Mouse (Mus musculus): ENCODE results near the gene Zscan21. TPM values are rescaled to one million over a fixed set of nuclear protein-coding genes. Genes with fewer than 3 reads are reported as not detected.
A peak's percentile ranks its signal among the peaks of the same experiment; 100 is the strongest.

The Zscan21 gene
- polyA plus RNA-seq, 1 experiment from 2014 or later = 60.4 TPM

DNA sequence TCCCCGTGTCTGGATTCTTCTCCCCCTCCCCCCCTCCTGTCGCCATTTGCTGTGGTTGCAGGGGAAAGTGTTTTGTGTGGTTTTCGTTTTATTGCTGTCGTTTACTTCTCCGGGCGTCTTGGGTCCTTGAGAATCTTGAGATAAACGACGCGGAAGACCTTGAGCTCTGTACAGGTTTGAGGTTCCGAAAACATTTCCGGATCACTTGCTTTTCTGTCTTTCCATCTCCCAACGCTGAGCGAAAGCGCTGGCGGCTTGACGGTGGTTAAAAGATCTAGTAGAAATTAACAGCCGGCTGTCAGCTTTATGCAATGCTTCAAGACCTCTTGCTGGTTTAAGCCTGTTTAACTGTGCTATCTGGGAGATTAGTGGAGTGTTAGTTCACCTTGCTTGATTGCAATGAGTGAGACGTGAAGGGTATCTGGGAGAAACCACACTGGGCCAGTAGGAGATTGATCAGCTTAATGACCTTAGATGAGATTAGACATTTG, 31.2 kb upstream of the Zscan21 start:
- DNase-seq (ENCODE audit: low read depth, low spot score) (no peak), ATAC-seq (peak; percentile 1)
- ChIA-PET POLR2A (interaction anchor here (0.5 to 1.1 kb wide), 3 partner anchors 50 to 414 kb away, joined by 3 to 4 read pairs (median 3); no protein-coding TSS in a partner anchor), CTCF (interaction anchor here (1.2 kb wide), 1 partner anchor 108 kb away, joined by 3 read pairs; the partner anchor contains the start of gene Mblac1)
- in situ Hi-C loops (cut with MboI; ENCODE audit: low pct_unique_long_range_greater_than_20kb) = loop anchor here (5.0 kb wide), 1 partner anchor 52 kb away; no protein-coding TSS in a partner anchor
- TF ChIP-seq CTCF (IDR thresholded peaks at IDR 0.05) = no peak
- H3K27me3 ChIP-seq = no peaks in the 10 kb centered on the region

DNA sequence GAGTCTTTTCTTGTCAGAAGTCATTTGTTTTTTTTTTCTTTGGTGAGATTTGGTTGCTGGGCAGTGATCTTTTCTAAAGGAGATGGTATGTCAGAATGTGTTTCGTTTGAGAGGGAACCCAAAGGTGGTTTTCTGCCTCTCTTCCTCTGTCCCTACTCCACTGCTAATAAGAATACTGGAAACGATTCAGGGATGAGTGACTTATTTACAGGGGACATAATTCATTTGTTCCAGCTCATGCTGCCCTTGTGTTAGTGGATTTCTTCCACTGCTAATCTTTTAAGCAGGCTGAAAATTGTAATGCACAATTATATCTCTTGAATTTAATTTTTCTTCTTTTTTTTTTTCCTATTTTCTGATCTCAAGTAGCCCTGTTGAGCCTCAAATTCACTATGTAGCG, 29.9 kb upstream of the Zscan21 start:
- ChIA-PET POLR2A (interaction anchor here (0.6 to 1.5 kb wide), 4 partner anchors 9 to 208 kb away, joined by 3 to 4 read pairs (median 3); no protein-coding TSS in a partner anchor), CTCF (interaction anchor here (1.6 to 2.7 kb wide), 2 partner anchors 50 to 68 kb away, joined by 6 to 11 read pairs; no protein-coding TSS in a partner anchor)
- in situ Hi-C loops (cut with MboI; ENCODE audit: low pct_unique_long_range_greater_than_20kb) = loop anchor here (5.0 kb wide), 1 partner anchor 50 kb away; no protein-coding TSS in a partner anchor
- no peak for TF ChIP-seq CTCF (IDR thresholded peaks at IDR 0.05)
- no peaks in the 10 kb centered on the region for H3K27me3 ChIP-seq
- ATAC-seq (no peak), DNase-seq (ENCODE audit: low read depth, low spot score) (no peak)

DNA sequence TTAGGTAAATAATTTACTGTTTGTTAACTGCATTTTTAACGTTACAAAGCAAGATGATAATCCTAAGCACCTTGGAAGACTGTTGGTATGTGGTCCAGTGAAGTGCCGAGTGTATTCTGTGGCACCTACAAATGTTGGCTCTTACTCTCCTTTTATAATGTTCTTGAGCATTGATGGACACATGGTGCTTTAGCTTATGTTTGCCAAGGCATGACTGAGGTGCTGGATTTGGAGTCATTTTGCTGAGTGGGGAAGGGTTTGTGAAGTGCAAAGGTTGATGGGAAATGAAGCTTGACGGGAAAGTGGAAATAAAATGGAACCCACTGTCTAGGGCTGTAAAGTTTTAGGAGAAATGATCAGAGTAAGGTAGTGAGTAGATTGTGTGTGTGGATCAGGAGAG, 28.3 kb upstream of the Zscan21 start:
- ChIA-PET POLR2A (interaction anchor here (0.9 to 1.3 kb wide), 2 partner anchors 15 to 28 kb away, joined by 3 to 4 read pairs; no protein-coding TSS in a partner anchor), CTCF (interaction anchor here (1.2 to 2.7 kb wide), 3 partner anchors 11 to 66 kb away, joined by 4 to 11 read pairs (median 6); no protein-coding TSS in a partner anchor)
- in situ Hi-C loops (cut with MboI; ENCODE audit: low pct_unique_long_range_greater_than_20kb) = loop anchor here (5.0 kb wide), 1 partner anchor 49 kb away; no protein-coding TSS in a partner anchor
- no peak for TF ChIP-seq CTCF (IDR thresholded peaks at IDR 0.05)
- no peaks in the 10 kb centered on the region for H3K27me3 ChIP-seq
- no peak for ATAC-seq
- DNase-seq (ENCODE audit: low read depth, low spot score) = no peak

- no peaks in the 10 kb centered on the region for H3K27me3 ChIP-seq
- ChIA-PET POLR2A (interaction anchor here (1.3 kb wide), 1 partner anchor 27 kb away, joined by 4 read pairs; no protein-coding TSS in a partner anchor), CTCF (interaction anchor here (1.0 to 2.7 kb wide), 3 partner anchors 14 to 48 kb away, joined by 3 to 11 read pairs (median 9); no protein-coding TSS in a partner anchor)
- in situ Hi-C loops (cut with MboI; ENCODE audit: low pct_unique_long_range_greater_than_20kb) = loop anchor here (5.0 kb wide), 1 partner anchor 48 kb away; no protein-coding TSS in a partner anchor
- DNase-seq (ENCODE audit: low read depth, low spot score) = no peak
- peak; percentile 44 for ATAC-seq
- TF ChIP-seq CTCF (IDR thresholded peaks at IDR 0.05) = no peak
Observed at GRCm38 (mm10) chr5:138089108-138089551, 27.6 kb upstream of the Zscan21 start.

DNA sequence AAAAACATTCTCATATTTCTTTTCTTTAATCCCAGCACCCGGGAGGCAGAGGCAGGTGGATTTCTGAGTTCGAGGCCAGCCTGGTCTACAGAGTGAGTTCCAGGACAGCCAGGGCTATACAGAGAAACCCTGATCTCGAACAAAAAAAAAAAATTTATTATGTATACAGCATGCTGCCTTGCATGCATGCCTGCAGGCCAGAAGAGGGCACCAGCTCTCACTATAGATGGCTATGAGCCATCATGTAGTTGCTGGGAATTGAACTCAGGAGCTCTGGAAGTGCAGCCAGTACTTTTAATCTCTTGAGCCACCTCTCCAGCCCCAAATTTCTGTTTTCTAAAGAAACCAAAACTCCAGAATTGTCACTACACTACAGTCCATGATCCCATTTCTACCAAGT, 26.4 kb upstream of the Zscan21 start:
- POLR2A ChIA-PET = interaction anchor here (1.1 kb wide), 1 partner anchor 18 kb away, joined by 3 read pairs; no protein-coding TSS in a partner anchor
- DNase-seq (ENCODE audit: low read depth, low spot score) (no peak), ATAC-seq (no peak)
- in situ Hi-C loops (cut with MboI; ENCODE audit: low pct_unique_long_range_greater_than_20kb) = no loop called here
- CTCF ChIA-PET = interaction anchor here (0.8 to 2.7 kb wide), 6 partner anchors 14 to 47 kb away, joined by 3 to 9 read pairs (median 4); no protein-coding TSS in a partner anchor
- no peaks in the 10 kb centered on the region for H3K27me3 ChIP-seq
- peak; percentile 82 for TF ChIP-seq CTCF (IDR thresholded peaks at IDR 0.05)

- no peak for TF ChIP-seq CTCF (IDR thresholded peaks at IDR 0.05)
- ChIA-PET CTCF (interaction anchor here (0.8 to 2.7 kb wide), 6 partner anchors 14 to 46 kb away, joined by 3 to 9 read pairs (median 4); no protein-coding TSS in a partner anchor), POLR2A (no interaction called here)
- H3K27me3 ChIP-seq = no peaks in the 10 kb centered on the region
- no peak for ATAC-seq
- no peak for DNase-seq (ENCODE audit: low read depth, low spot score)
- in situ Hi-C loops (cut with MboI; ENCODE audit: low pct_unique_long_range_greater_than_20kb) = no loop called here
Observed at GRCm38 (mm10) chr5:138090737-138091136, 26.0 kb upstream of the Zscan21 start.

DNA sequence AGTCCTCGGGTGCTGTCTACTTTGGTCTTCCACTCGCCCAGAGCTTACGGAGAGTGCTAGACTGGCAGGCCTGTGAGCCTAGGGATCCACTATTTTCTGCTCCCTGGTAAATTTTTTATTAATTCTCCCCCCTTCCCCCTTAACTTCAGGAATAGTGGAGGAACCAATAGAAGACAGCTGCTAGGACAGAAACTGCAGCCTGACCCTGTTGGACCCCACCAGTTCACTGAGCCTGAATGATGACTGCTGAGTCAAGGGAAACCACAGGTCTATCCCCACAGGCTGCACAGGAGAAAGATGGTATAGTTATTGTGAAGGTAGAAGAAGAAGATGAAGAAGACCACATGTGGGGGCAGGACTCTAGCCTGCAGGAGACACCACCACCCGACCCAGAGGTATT, 23.9 kb upstream of the Zscan21 start:
- in situ Hi-C loops (cut with MboI; ENCODE audit: low pct_unique_long_range_greater_than_20kb) = no loop called here
- CTCF ChIA-PET = interaction anchor here (2.4 kb wide), 1 partner anchor 9 kb away, joined by 9 read pairs; no protein-coding TSS in a partner anchor
- no peaks in the 10 kb centered on the region for H3K27me3 ChIP-seq
- POLR2A ChIA-PET = interaction anchor here (1.1 kb wide), 1 partner anchor 45 kb away, joined by 4 read pairs; no protein-coding TSS in a partner anchor
- ATAC-seq (no peak), DNase-seq (ENCODE audit: low read depth, low spot score) (no peak)
- no peak for TF ChIP-seq CTCF (IDR thresholded peaks at IDR 0.05)

DNA sequence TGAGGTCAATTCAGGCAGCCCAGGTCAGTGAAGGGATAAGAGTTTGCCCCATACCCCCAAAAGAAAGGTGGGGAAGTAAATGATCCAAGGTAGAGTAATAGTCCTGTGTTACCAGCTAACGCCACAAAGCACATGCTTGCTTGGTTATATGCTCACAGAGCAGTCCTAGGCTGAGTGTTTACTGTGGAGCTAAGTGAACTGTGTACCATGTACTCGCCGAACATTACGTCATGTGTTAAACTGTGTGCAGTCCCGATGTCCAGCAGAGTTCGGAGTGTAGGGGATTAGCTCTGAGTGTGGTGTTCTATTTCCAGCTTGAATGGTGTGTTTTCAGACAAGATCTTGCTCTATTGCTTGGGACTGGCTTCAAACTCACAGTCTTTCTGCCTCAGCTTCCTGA, 22.2 kb upstream of the Zscan21 start:
- no peak for TF ChIP-seq CTCF (IDR thresholded peaks at IDR 0.05)
- no peak for DNase-seq (ENCODE audit: low read depth, low spot score)
- POLR2A ChIA-PET = interaction anchor here (1.1 kb wide), 1 partner anchor 11 kb away, joined by 4 read pairs; no protein-coding TSS in a partner anchor
- in situ Hi-C loops (cut with MboI; ENCODE audit: low pct_unique_long_range_greater_than_20kb) = no loop called here
- CTCF ChIA-PET = no interaction called here
- H3K27me3 ChIP-seq = no peaks in the 10 kb centered on the region
- no peak for ATAC-seq

GRCm38 (mm10) chr5:138104976-138105375, 11.7 kb upstream of the Zscan21 start:
- no peak for TF ChIP-seq CTCF (IDR thresholded peaks at IDR 0.05)
- H3K27me3 ChIP-seq = no peaks in the 10 kb centered on the region
- ATAC-seq = no peak
- no peak for DNase-seq (ENCODE audit: low read depth, low spot score)
- in situ Hi-C loops (cut with MboI; ENCODE audit: low pct_unique_long_range_greater_than_20kb) = no loop called here
- ChIA-PET POLR2A (no interaction called here), CTCF (interaction anchor here (1.2 to 1.9 kb wide), 2 partner anchors 14 to 31 kb away, joined by 3 to 9 read pairs; no protein-coding TSS in a partner anchor)

- H3K27me3 ChIP-seq = no peaks in the 10 kb centered on the region
- TF ChIP-seq CTCF (IDR thresholded peaks at IDR 0.05) = no peak
- no peak for DNase-seq (ENCODE audit: low read depth, low spot score)
- ATAC-seq = no peak
- ChIA-PET POLR2A (interaction anchor here (1.3 to 1.6 kb wide), 2 partner anchors 10 kb away, joined by 3 to 4 read pairs; no protein-coding TSS in a partner anchor), CTCF (interaction anchor here (1.0 kb wide), 1 partner anchor 17 kb away, joined by 3 read pairs; no protein-coding TSS in a partner anchor)
- in situ Hi-C loops (cut with MboI; ENCODE audit: low pct_unique_long_range_greater_than_20kb) = no loop called here
Observed at GRCm38 (mm10) chr5:138107130-138107529, 9.6 kb upstream of the Zscan21 start.

Measured in Patski (cell line).